Comparison of ENCODE assay signal across 15 mouse cellular contexts in genomic region chr2:124523667-124524066, GRCm38 (mm10).
"Had no signal": no experiment of that assay in that cellular context is flagged by ENCODE, and none has a peak within 500 bp of the region (broad histone marks: within the 10 kb centered on the region; RNA-seq: fewer than 3 reads in every experiment).

No protein-coding gene starts in this region.

- H3K27ac ChIP-seq: midbrain, embryonic 10.5 days; midbrain, embryonic 12.5 days; neural tube, embryonic 13.5 days; neural tube, embryonic 15.5 days had no signal

- ATAC-seq: midbrain, embryonic 16.5 days had no signal

- H3K9ac ChIP-seq: lung, embryonic 14.5 days; midbrain, embryonic 12.5 days; neural tube, embryonic 13.5 days; neural tube, embryonic 15.5 days had no signal

- H3K4me2 ChIP-seq: lung, embryonic 14.5 days; midbrain, embryonic 12.5 days; neural tube, embryonic 13.5 days; neural tube, embryonic 15.5 days had no signal

- DNase-seq: lung, adult 18-20 months; retina, postnatal 1 day; right cerebral cortex, adult 18-20 months; right cerebral cortex, postnatal 25 days; spleen, adult 18-20 months; thymus, adult 18-20 months; thymus, postnatal 14 days; thymus, postnatal 36 days had no signal

- H3K4me1 ChIP-seq: midbrain, embryonic 10.5 days; midbrain, embryonic 12.5 days; neural tube, embryonic 13.5 days; neural tube, embryonic 15.5 days had no signal

- H3K36me3 ChIP-seq: midbrain, embryonic 10.5 days; midbrain, embryonic 12.5 days; neural tube, embryonic 13.5 days; neural tube, embryonic 15.5 days had no signal

- H3K9me3 ChIP-seq: midbrain, embryonic 10.5 days; midbrain, embryonic 12.5 days; neural tube, embryonic 13.5 days; neural tube, embryonic 15.5 days had no signal

- H3K4me3 ChIP-seq: midbrain, embryonic 10.5 days; midbrain, embryonic 12.5 days; myocyte; neural tube, embryonic 13.5 days; neural tube, embryonic 15.5 days had no signal

- H3K27me3 ChIP-seq: neural tube, embryonic 13.5 days; neural tube, embryonic 15.5 days had no signal
